Mouse (Mus musculus): ENCODE measurements around the gene Fzr1. TPM values are rescaled to one million over a fixed set of nuclear protein-coding genes. Genes with fewer than 3 reads are reported as not detected.

Fzr1 gene
- polyA plus RNA-seq, 1 experiment from 2014 or later = 105 TPM

DNA sequence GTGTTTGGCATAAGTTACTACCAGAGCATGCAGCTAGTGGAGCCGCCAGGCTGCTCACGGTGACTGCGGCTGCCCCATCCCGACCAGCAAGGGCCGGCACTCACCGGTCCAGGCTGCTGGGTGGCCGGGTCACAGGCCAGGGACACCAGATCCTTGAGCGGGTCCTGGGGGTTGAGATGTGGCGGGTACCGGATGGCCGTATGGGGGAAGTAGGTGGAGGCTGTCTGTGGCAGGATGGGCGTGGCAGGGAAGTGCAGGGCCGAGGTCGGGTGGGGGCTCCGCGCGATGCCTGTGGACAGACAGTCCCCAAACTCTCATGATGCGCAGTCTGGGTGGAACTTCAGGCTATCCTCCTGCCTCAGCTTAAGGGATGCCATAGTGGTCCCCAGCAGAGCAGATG, 26.4 kb upstream of the Fzr1 start:
- 65% methylated on average over 18 of the region's 18 CpGs for WGBS
- no peaks in the 10 kb centered on the region for H3K9me3 ChIP-seq (ENCODE audit: control insufficient read depth, low read length)
- H3K36me3 ChIP-seq (ENCODE audit: control insufficient read depth, insufficient read depth, low read length) = peaks cover 40% of the 10 kb centered on the region
- ATAC-seq (ENCODE audit: low read depth) = no peak
- H3K4me2 ChIP-seq (ENCODE audit: low read depth, low read length) = peak overlapping the region; percentile 23; the same call in 1 of the 2 replicates
- peak overlapping the region; percentile 33; the same call in 1 of the 2 replicates for H3K27ac ChIP-seq (ENCODE audit: low read length)
- H3K27me3 ChIP-seq (ENCODE audit: control insufficient read depth, insufficient read depth, low read depth, low read length) = no peaks in the 10 kb centered on the region
- H3K4me1 ChIP-seq (replicated peaks; ENCODE audit: control insufficient read depth, insufficient read depth, low read length) = peaks cover 62% of the 10 kb centered on the region
- no peak overlapping the region for H3K4me3 ChIP-seq (ENCODE audit: low read length)
- H3K9ac ChIP-seq (ENCODE audit: low read length) = no peak overlapping the region

DNA sequence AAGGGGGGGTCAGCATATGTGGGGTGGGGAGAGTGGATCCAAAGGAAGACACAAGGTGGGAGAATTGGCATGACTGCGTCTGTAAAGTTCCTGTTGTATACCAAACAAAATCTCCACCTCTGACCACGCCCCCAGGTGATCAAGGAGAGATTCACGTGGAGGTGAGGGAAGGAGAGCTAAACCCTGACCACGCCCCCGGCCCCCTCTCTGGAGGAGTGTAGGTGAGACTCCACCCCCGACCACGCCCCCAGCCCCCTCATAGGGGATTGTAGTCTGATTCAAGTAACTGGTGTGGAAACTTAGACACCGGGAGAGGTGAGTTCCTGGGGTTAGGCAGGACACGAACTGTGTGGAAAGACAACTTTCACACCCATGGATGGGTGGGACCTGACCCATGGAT, 25.8 kb upstream of the Fzr1 start:
- Histone ChIP-seq H3K36me3 (ENCODE audit: control insufficient read depth, insufficient read depth, low read length) (peaks cover 47% of the 10 kb centered on the region), H3K27me3 (ENCODE audit: control insufficient read depth, insufficient read depth, low read depth, low read length) (no peaks in the 10 kb centered on the region), H3K9me3 (ENCODE audit: control insufficient read depth, low read length) (no peaks in the 10 kb centered on the region), H3K9ac (ENCODE audit: low read length) (peak overlapping the region; percentile 7; the same call in 1 of the 2 replicates), H3K27ac (ENCODE audit: low read length) (no peak overlapping the region), H3K4me1 (replicated peaks; ENCODE audit: control insufficient read depth, insufficient read depth, low read length) (peaks cover 58% of the 10 kb centered on the region), H3K4me2 (ENCODE audit: low read depth, low read length) (no peak overlapping the region), H3K4me3 (ENCODE audit: low read length) (no peak overlapping the region)
- 29% methylated on average over 9 of the region's 9 CpGs for WGBS
- ATAC-seq (ENCODE audit: low read depth) = no peak

DNA sequence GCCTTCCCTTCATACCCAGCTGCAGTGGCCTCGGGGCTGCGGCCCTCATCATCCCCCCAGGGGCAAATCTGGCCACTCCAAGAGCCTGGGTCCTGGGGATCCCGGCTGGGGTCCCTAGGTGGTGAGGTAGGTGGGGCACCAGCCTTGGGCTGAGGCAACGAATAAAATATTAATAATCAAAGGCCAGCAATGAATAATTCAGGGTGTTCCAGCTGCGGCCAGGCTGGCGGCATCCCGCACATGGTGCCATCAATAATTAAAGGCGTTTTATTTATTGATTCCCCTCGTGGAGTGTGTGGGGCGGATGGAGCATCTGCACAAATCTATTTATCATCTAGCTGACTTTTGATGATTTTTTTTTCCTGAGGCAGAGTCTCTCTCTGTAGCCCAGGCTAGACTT, 25.2 kb upstream of the Fzr1 start:
- no peak overlapping the region for H3K4me3 ChIP-seq (ENCODE audit: low read length)
- no peak overlapping the region for H3K4me2 ChIP-seq (ENCODE audit: low read depth, low read length)
- 66% methylated on average over 10 of the region's 10 CpGs for WGBS
- ATAC-seq (ENCODE audit: low read depth) = no peak
- peak overlapping the region; percentile 60 for H3K9ac ChIP-seq (ENCODE audit: low read length)
- H3K9me3 ChIP-seq (ENCODE audit: control insufficient read depth, low read length) = no peaks in the 10 kb centered on the region
- H3K27ac ChIP-seq (ENCODE audit: low read length) = peak overlapping the region; percentile 93
- H3K27me3 ChIP-seq (ENCODE audit: control insufficient read depth, insufficient read depth, low read depth, low read length) = no peaks in the 10 kb centered on the region
- H3K4me1 ChIP-seq (replicated peaks; ENCODE audit: control insufficient read depth, insufficient read depth, low read length) = peaks cover 53% of the 10 kb centered on the region
- peaks cover 47% of the 10 kb centered on the region for H3K36me3 ChIP-seq (ENCODE audit: control insufficient read depth, insufficient read depth, low read length)

DNA sequence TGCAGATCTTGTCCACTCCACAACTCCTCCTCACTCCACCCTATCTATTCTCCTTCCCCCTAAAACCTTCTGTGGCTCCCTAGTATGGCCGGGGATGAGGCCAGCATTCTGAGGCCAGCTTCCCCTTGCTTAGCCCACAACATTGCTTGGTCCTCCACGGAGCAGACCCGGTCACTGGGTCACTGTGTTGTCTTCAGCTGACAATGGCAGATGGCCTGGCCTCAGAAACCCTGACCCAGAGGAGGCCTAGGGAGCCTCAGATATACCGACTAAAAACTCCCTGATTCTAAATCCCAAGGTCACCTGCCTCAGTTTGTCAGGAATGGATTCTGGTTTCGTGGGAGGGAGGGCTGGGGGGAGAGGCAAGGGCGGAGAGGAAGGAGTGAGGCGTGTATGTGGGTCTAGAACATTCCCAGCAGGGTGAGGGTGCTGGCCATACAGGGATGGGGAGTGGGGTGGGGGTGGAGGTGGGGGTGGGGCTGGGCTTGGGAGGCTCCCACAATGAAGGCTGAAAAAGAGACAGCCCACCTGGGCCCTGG, 24.0 kb upstream of the Fzr1 start:
- H3K4me3 ChIP-seq (ENCODE audit: low read length) = no peak overlapping the region; the same call in 1 of the 2 replicates
- H3K27me3 ChIP-seq (ENCODE audit: control insufficient read depth, insufficient read depth, low read depth, low read length) = no peaks in the 10 kb centered on the region
- peak overlapping the region; percentile 60 for H3K9ac ChIP-seq (ENCODE audit: low read length)
- H3K36me3 ChIP-seq (ENCODE audit: control insufficient read depth, insufficient read depth, low read length) = peaks cover 53% of the 10 kb centered on the region
- H3K9me3 ChIP-seq (ENCODE audit: control insufficient read depth, low read length) = no peaks in the 10 kb centered on the region
- H3K27ac ChIP-seq (ENCODE audit: low read length) = peak overlapping the region; percentile 93
- peak; percentile 1; the same call in 1 of the 2 replicates for ATAC-seq (ENCODE audit: low read depth)
- H3K4me1 ChIP-seq (replicated peaks; ENCODE audit: control insufficient read depth, insufficient read depth, low read length) = peaks cover 41% of the 10 kb centered on the region
- H3K4me2 ChIP-seq (ENCODE audit: low read depth, low read length) = peak overlapping the region; percentile 51
- WGBS = 23% methylated on average over 7 of the region's 7 CpGs

DNA sequence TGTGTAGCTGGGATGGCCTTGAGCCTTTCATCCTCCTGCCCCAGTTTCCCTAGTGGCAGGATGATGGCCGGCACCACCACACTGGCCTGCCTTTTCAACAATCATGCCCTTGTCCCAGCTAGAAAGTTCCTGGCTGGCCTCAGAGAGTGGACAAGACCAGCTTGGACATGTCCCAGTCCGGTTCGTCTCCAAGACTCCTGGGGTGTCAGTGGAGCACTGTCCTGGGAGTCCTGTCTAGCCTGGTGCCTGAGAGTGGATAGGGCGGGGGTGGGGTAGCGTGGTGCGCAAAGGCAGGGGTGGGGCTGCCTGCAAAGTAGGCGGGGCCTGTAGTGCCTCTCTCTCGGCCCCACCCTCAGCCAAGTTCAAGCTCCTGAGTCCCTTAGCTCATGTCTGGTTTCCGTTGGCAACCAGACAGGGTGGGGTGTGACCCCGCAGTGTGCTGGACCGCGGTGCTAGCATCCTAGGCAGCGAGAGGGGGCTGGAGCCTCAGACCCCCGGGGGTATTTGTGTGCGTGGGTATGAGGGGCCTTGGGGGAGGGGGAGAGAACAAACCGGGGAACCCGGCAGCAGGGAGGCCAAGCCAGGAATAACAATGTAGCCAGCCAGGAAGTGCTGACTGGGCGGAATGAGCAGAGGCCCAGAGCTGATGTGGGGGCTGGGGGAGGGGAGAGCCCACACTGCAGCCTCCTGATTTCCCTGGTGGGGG, 23.4 kb upstream of the Fzr1 start:
- Histone ChIP-seq H3K4me1 (replicated peaks; ENCODE audit: control insufficient read depth, insufficient read depth, low read length) (peaks cover 35% of the 10 kb centered on the region), H3K9ac (ENCODE audit: low read length) (peak overlapping the region; percentile 60), H3K9me3 (ENCODE audit: control insufficient read depth, low read length) (no peaks in the 10 kb centered on the region), H3K27me3 (ENCODE audit: control insufficient read depth, insufficient read depth, low read depth, low read length) (no peaks in the 10 kb centered on the region), H3K27ac (ENCODE audit: low read length) (peak overlapping the region; percentile 93), H3K4me3 (ENCODE audit: low read length) (peak overlapping the region; percentile 25; the same call in 1 of the 2 replicates), H3K4me2 (ENCODE audit: low read depth, low read length) (peak overlapping the region; percentile 51), H3K36me3 (ENCODE audit: control insufficient read depth, insufficient read depth, low read length) (peaks cover 49% of the 10 kb centered on the region)
- 10% methylated on average over 18 of the region's 18 CpGs for WGBS
- ATAC-seq (ENCODE audit: low read depth) = peak; percentile 86

DNA sequence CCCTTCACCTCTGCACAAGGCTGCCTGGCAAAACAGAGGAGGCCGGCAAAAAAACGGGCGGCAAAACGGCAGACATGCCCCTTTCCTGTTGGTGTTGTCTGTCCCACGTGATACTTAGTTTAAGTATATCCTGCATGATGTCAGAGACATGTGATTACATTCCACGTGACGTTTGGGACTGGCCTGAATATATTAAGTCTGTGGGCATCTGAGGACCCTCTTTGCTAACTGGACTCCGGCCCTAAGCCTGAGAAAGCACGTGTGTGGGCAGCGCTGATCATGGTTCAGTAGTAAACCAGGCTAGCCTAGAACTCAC, 22.8 kb upstream of the Fzr1 start:
- WGBS = 38% methylated on average over 10 of the region's 10 CpGs
- Histone ChIP-seq H3K27me3 (ENCODE audit: control insufficient read depth, insufficient read depth, low read depth, low read length) (no peaks in the 10 kb centered on the region), H3K36me3 (ENCODE audit: control insufficient read depth, insufficient read depth, low read length) (peaks cover 49% of the 10 kb centered on the region), H3K9me3 (ENCODE audit: control insufficient read depth, low read length) (no peaks in the 10 kb centered on the region), H3K27ac (ENCODE audit: low read length) (peak overlapping the region; percentile 93), H3K4me3 (ENCODE audit: low read length) (no peak overlapping the region), H3K4me1 (replicated peaks; ENCODE audit: control insufficient read depth, insufficient read depth, low read length) (peaks cover 33% of the 10 kb centered on the region), H3K4me2 (ENCODE audit: low read depth, low read length) (no peak overlapping the region), H3K9ac (ENCODE audit: low read length) (peak overlapping the region; percentile 60)
- ATAC-seq (ENCODE audit: low read depth) = peak; percentile 1; the same call in 1 of the 2 replicates

DNA sequence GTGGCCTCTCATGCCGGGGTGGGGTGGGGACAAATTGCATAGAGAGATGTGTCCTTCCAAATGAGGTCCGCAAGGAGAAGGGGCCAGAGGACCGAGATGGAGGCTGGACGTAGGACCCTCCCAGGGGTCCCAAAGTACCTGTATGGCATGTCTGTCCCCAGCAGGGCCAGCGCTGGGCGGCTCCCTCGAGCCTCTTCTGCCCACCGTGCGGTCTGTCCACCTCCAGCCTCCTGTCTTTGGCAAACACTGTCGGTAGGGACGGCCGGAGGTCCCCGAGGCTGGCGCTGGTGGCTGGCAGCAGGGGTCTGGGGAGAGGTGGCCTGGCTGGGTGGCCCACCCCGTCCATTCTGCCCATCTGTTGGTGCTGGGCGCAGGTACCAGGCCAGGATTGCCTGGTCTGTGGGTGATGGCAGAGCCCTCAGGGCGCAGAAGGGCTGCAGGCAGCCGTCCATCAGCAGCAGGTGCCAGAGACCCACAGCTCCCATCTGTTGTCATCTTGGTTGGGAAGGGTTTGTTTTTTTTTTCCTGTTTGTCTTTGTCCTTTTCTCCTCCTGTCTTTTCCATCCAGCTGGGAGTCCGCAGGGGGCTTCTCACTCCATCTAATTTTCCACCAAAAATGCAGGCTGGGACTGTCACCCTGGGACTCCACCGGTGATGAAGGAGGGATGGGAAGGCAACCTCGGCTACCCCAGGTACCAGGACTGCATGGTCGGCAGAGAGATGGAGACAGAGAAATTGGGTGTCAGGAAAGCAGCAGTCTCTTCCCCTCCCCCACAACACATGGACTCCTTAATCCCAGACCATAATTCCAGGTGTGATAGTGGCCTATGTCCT, 22.3 kb upstream of the Fzr1 start:
- peaks cover 44% of the 10 kb centered on the region for H3K36me3 ChIP-seq (ENCODE audit: control insufficient read depth, insufficient read depth, low read length)
- H3K4me1 ChIP-seq (replicated peaks; ENCODE audit: control insufficient read depth, insufficient read depth, low read length) = peaks cover 30% of the 10 kb centered on the region
- WGBS = 55% methylated on average over 22 of the region's 22 CpGs
- H3K4me2 ChIP-seq (ENCODE audit: low read depth, low read length) = no peak overlapping the region
- peak overlapping the region; percentile 32; the same call in 1 of the 2 replicates for H3K27ac ChIP-seq (ENCODE audit: low read length)
- no peak for ATAC-seq (ENCODE audit: low read depth)
- H3K4me3 ChIP-seq (ENCODE audit: low read length) = no peak overlapping the region
- no peak overlapping the region for H3K9ac ChIP-seq (ENCODE audit: low read length)
- no peaks in the 10 kb centered on the region for H3K27me3 ChIP-seq (ENCODE audit: control insufficient read depth, insufficient read depth, low read depth, low read length)
- no peaks in the 10 kb centered on the region for H3K9me3 ChIP-seq (ENCODE audit: control insufficient read depth, low read length)

DNA sequence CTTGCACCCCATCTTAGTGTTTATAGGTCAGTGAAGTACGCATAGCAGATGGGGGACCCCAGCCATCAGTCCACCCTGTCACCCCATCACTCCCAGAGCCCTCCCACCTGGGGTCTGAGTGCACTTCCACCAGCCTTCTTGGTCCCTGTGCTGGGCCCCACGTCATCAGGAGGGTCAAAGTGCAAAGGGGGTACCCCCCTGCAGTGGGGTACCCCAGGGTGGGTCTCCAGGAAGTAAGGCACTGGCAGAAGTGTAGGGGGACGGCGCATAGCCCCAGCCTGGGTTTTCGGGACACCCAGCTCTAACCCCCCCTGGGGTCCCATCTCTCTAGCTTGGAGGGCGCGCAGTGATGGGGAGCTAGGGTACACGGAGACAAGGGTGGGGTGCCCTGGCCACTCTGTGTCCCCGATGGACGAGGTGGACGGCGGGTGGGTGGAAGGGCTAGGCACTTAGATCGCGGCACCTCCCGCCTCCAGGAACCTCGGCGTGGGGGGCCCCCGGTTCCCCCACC, 21.5 kb upstream of the Fzr1 start:
- H3K4me1 ChIP-seq (replicated peaks; ENCODE audit: control insufficient read depth, insufficient read depth, low read length) = peaks cover 30% of the 10 kb centered on the region
- H3K27ac ChIP-seq (ENCODE audit: low read length) = no peak overlapping the region
- no peaks in the 10 kb centered on the region for H3K27me3 ChIP-seq (ENCODE audit: control insufficient read depth, insufficient read depth, low read depth, low read length)
- peaks cover 40% of the 10 kb centered on the region for H3K36me3 ChIP-seq (ENCODE audit: control insufficient read depth, insufficient read depth, low read length)
- WGBS = 79% methylated on average over 18 of the region's 18 CpGs
- no peaks in the 10 kb centered on the region for H3K9me3 ChIP-seq (ENCODE audit: control insufficient read depth, low read length)
- H3K4me2 ChIP-seq (ENCODE audit: low read depth, low read length) = no peak overlapping the region
- H3K4me3 ChIP-seq (ENCODE audit: low read length) = no peak overlapping the region
- H3K9ac ChIP-seq (ENCODE audit: low read length) = no peak overlapping the region
- ATAC-seq (ENCODE audit: low read depth) = no peak

DNA sequence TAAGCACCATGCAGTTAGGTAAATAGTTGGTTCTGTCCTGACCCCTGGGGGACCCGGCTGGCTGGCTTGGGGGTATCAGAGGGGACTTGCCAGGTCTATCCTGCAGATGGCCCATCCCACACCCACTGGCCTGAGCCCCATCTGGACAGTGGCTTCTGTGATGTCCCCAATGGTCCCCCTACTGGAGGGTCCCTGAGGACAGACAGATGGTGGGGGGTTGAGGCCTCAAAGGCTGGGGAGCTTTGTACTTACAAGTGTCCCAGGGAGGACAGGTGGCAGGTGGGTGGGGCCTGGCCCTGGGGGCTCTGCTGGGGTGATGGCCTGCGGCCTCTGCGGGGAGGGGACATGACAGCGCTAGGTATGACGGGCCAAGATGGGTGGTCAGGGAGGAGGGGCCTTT, 21.0 kb upstream of the Fzr1 start:
- H3K27me3 ChIP-seq (ENCODE audit: control insufficient read depth, insufficient read depth, low read depth, low read length) = no peaks in the 10 kb centered on the region
- WGBS = 71% methylated on average over 5 of the region's 5 CpGs
- no peak overlapping the region for H3K27ac ChIP-seq (ENCODE audit: low read length)
- no peaks in the 10 kb centered on the region for H3K9me3 ChIP-seq (ENCODE audit: control insufficient read depth, low read length)
- H3K4me1 ChIP-seq (replicated peaks; ENCODE audit: control insufficient read depth, insufficient read depth, low read length) = peaks cover 27% of the 10 kb centered on the region
- H3K9ac ChIP-seq (ENCODE audit: low read length) = no peak overlapping the region
- no peak for ATAC-seq (ENCODE audit: low read depth)
- no peak overlapping the region for H3K4me3 ChIP-seq (ENCODE audit: low read length)
- H3K4me2 ChIP-seq (ENCODE audit: low read depth, low read length) = no peak overlapping the region
- H3K36me3 ChIP-seq (ENCODE audit: control insufficient read depth, insufficient read depth, low read length) = peaks cover 34% of the 10 kb centered on the region

All from lung, embryonic 16.5 days (tissue).